Mouse (Mus musculus): ENCODE results near the gene Chchd3. TPM values are rescaled to one million over a fixed set of nuclear protein-coding genes. Genes with fewer than 3 reads are reported as not detected.

The Chchd3 gene
- 89.5 TPM for polyA plus RNA-seq (2017; shearing (Covaris generic))

GRCm38 (mm10) chr6:33059735-33060576 lies at the start of gene Chchd3:
TSS of gene Chchd3 (minus strand) at chr6:33060260.

Other genes starting within 250 kb of the Chchd3 start
- 67.0 TPM for gene Exoc4, start 188.8 kb upstream of the Chchd3 start, polyA plus RNA-seq (2017; shearing (Covaris generic))

Measured in CD4-positive, CD25-positive, alpha-beta regulatory T cell (primary cell).